Mouse (Mus musculus): ENCODE measurements around the gene Mindy4b-ps. TPM values are rescaled to one million over a fixed set of nuclear protein-coding genes. Genes with fewer than 3 reads are reported as not detected.

Gene Mindy4b-ps
- polyA plus RNA-seq, 1 experiment from 2014 or later: not detected

GRCm38 (mm10) chr3:58783602-58784218 is 38.4 kb downstream of the Mindy4b-ps start:
- Histone ChIP-seq H3K9me3 (no peaks in the 10 kb centered on the region), H3K4me1 (peaks cover 9% of the 10 kb centered on the region), H3K27me3 (no peaks in the 10 kb centered on the region), H3K4me2 (no peak overlapping the region), H3K9ac (no peak overlapping the region), H3K27ac (no peak overlapping the region), H3K36me3 (no peaks in the 10 kb centered on the region), H3K4me3 (no peak overlapping the region)
- WGBS: 51% methylated on average over 8 of the region's 8 CpGs
- 0 out of 2 replicates have a peak, but pooled peaks have one; percentile 24 for ATAC-seq (ENCODE audit: insufficient number of reproducible peaks, low FRiP score, low TSS enrichment, low read depth)

GRCm38 (mm10) chr3:58756429-58756828 is 65.7 kb downstream of the Mindy4b-ps start:
- 32% methylated on average over 1 of the region's 1 CpGs for WGBS
- ATAC-seq (ENCODE audit: insufficient number of reproducible peaks, low FRiP score, low TSS enrichment, low read depth): no peak
- H3K9me3 ChIP-seq: no peaks in the 10 kb centered on the region
- no peak overlapping the region for H3K27ac ChIP-seq
- H3K4me2 ChIP-seq: no peak overlapping the region
- no peak overlapping the region for H3K4me3 ChIP-seq
- no peaks in the 10 kb centered on the region for H3K4me1 ChIP-seq
- no peaks in the 10 kb centered on the region for H3K27me3 ChIP-seq
- no peaks in the 10 kb centered on the region for H3K36me3 ChIP-seq
- no peak overlapping the region for H3K9ac ChIP-seq

- Histone ChIP-seq H3K4me3 (no peak overlapping the region), H3K27me3 (no peaks in the 10 kb centered on the region), H3K4me2 (no peak overlapping the region), H3K9ac (no peak overlapping the region), H3K4me1 (no peaks in the 10 kb centered on the region), H3K36me3 (no peaks in the 10 kb centered on the region), H3K9me3 (no peaks in the 10 kb centered on the region), H3K27ac (no peak overlapping the region)
- 85% methylated on average over 1 of the region's 1 CpGs for WGBS
- no peak for ATAC-seq (ENCODE audit: insufficient number of reproducible peaks, low FRiP score, low TSS enrichment, low read depth)
These were observed 66.3 kb downstream of the Mindy4b-ps start for GRCm38 (mm10) chr3:58755769-58756168.

GRCm38 (mm10) chr3:58754361-58754760 is 67.8 kb downstream of the Mindy4b-ps start:
- no peak overlapping the region for H3K4me2 ChIP-seq
- H3K27ac ChIP-seq: no peak overlapping the region
- no peak overlapping the region for H3K4me3 ChIP-seq
- H3K36me3 ChIP-seq: no peaks in the 10 kb centered on the region
- no peak overlapping the region for H3K9ac ChIP-seq
- no peaks in the 10 kb centered on the region for H3K4me1 ChIP-seq
- H3K27me3 ChIP-seq: no peaks in the 10 kb centered on the region
- no peaks in the 10 kb centered on the region for H3K9me3 ChIP-seq
- no peak for ATAC-seq (ENCODE audit: insufficient number of reproducible peaks, low FRiP score, low TSS enrichment, low read depth)
- WGBS: 71% methylated on average over 3 of the region's 3 CpGs

GRCm38 (mm10) chr3:58751818-58752620 is 70.1 kb downstream of the Mindy4b-ps start:
- H3K4me1 ChIP-seq: no peaks in the 10 kb centered on the region
- H3K4me2 ChIP-seq: no peak overlapping the region
- H3K4me3 ChIP-seq: no peak overlapping the region
- H3K9me3 ChIP-seq: no peaks in the 10 kb centered on the region
- ATAC-seq (ENCODE audit: insufficient number of reproducible peaks, low FRiP score, low TSS enrichment, low read depth): no peak
- no peaks in the 10 kb centered on the region for H3K36me3 ChIP-seq
- 70% methylated on average over 8 of the region's 8 CpGs for WGBS
- no peak overlapping the region for H3K27ac ChIP-seq
- no peak overlapping the region for H3K9ac ChIP-seq
- H3K27me3 ChIP-seq: no peaks in the 10 kb centered on the region

GRCm38 (mm10) chr3:58748724-58749123 is 73.4 kb downstream of the Mindy4b-ps start:
- ATAC-seq (ENCODE audit: insufficient number of reproducible peaks, low FRiP score, low TSS enrichment, low read depth): no peak
- no peaks in the 10 kb centered on the region for H3K27me3 ChIP-seq
- no peak overlapping the region for H3K27ac ChIP-seq

GRCm38 (mm10) chr3:58747924-58748323 is 74.2 kb downstream of the Mindy4b-ps start:
- Histone ChIP-seq H3K4me1 (no peaks in the 10 kb centered on the region), H3K36me3 (no peaks in the 10 kb centered on the region), H3K9ac (no peak overlapping the region), H3K9me3 (no peaks in the 10 kb centered on the region), H3K27me3 (no peaks in the 10 kb centered on the region), H3K4me3 (no peak overlapping the region), H3K4me2 (no peak overlapping the region), H3K27ac (no peak overlapping the region)
- WGBS: 86% methylated on average over 1 of the region's 1 CpGs
- ATAC-seq (ENCODE audit: insufficient number of reproducible peaks, low FRiP score, low TSS enrichment, low read depth): no peak

More at GRCm38 (mm10) chr3:58748724-58749123, 73.4 kb downstream of the Mindy4b-ps start:
- Histone ChIP-seq H3K9me3 (no peaks in the 10 kb centered on the region), H3K9ac (no peak overlapping the region), H3K4me2 (no peak overlapping the region), H3K4me1 (no peaks in the 10 kb centered on the region), H3K4me3 (no peak overlapping the region), H3K36me3 (no peaks in the 10 kb centered on the region)

- WGBS: 78% methylated on average over 2 of the region's 2 CpGs
- ATAC-seq (ENCODE audit: insufficient number of reproducible peaks, low FRiP score, low TSS enrichment, low read depth): no peak
- Histone ChIP-seq H3K4me1 (no peaks in the 10 kb centered on the region), H3K27ac (no peak overlapping the region), H3K9me3 (no peaks in the 10 kb centered on the region), H3K4me3 (no peak overlapping the region), H3K27me3 (no peaks in the 10 kb centered on the region), H3K4me2 (no peak overlapping the region), H3K9ac (no peak overlapping the region), H3K36me3 (no peaks in the 10 kb centered on the region)
These were observed 82.6 kb downstream of the Mindy4b-ps start for GRCm38 (mm10) chr3:58739536-58739935.

Other genes with a start within 250 kb of the Mindy4b-ps start
- 14.1 and 15.7 TPM in 2 replicates for gene Selenot, start 245.7 kb downstream of the Mindy4b-ps start, polyA plus RNA-seq (2015; fragmentation: Nextera tagmentation; extraction: Ambion mirVana)
- gene Erich6, start 185.1 kb downstream of the Mindy4b-ps start, polyA plus RNA-seq (2015; fragmentation: Nextera tagmentation; extraction: Ambion mirVana): 0.06 TPM in 1 of 2 replicates, not detected in the other
- 3.7 and 5.6 TPM in 2 replicates for gene Siah2, start 129.9 kb downstream of the Mindy4b-ps start, polyA plus RNA-seq (2015; fragmentation: Nextera tagmentation; extraction: Ambion mirVana)
- 0.20 and 0.22 TPM in 2 replicates for gene Clrn1, start 63.0 kb upstream of the Mindy4b-ps start, polyA plus RNA-seq (2015; fragmentation: Nextera tagmentation; extraction: Ambion mirVana)
- gene Med12l, start 183.5 kb upstream of the Mindy4b-ps start, polyA plus RNA-seq (2015; fragmentation: Nextera tagmentation; extraction: Ambion mirVana): 1.9 and 2.0 TPM in 2 replicates

Data from limb, embryonic 15.5 days (tissue).